Mouse (Mus musculus): ENCODE data around the gene Zfp318.

Zfp318 gene

GRCm38 (mm10) chr17:46446264-46446663 lies 62.7 kb downstream of the Zfp318 start:
- no peak for ATAC-seq (ENCODE audit: low TSS enrichment)

DNA sequence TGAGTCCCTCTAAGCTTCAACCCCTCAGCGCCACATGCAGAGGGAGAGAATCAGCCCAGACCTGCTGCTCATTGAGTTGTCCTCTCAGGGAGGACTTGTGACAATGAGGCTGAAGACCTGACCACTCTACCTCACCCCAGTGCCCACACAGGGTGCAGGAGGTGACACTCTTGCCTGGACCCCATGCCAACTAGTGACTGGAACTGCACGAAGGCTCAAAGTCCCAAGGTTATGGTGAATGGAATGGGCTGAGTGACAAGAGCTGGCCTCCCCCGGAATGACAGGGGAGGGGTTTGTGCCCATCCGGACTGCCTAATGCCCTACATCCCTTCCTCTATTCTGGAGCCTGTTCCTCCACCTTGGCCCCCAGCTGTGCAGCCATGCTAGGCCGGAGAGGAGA lies 69.2 kb downstream of the Zfp318 start:
- ATAC-seq (ENCODE audit: low TSS enrichment): no peak

GRCm38 (mm10) chr17:46453302-46453948 lies 69.9 kb downstream of the Zfp318 start:
- no peak for ATAC-seq (ENCODE audit: low TSS enrichment)

GRCm38 (mm10) chr17:46453970-46454411 lies 70.5 kb downstream of the Zfp318 start:
- peak; percentile 12; the same call in 1 of the 2 replicates for ATAC-seq (ENCODE audit: low TSS enrichment)

DNA sequence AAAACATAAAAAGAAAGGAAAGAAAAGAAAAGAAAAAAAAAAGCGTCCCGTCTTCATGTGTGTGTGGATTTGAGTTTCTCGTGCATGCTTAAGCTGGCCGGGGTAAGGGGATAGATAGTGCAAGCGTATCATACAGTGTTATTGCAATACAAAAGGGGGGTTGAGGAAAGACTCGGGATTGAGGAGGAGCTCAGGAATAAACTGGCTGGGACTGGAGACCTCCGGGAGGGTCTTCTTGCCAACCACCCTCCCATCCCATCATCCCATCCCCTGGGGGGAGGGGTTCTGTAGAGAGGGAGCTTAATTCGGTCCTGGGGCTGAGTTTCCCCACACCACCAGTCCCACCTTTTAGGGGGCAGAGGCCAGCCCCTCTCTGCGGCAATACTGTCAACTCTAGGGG lies 71.0 kb downstream of the Zfp318 start:
- ATAC-seq (ENCODE audit: low TSS enrichment): no peak

GRCm38 (mm10) chr17:46455110-46455691 lies 71.7 kb downstream of the Zfp318 start:
- ATAC-seq (ENCODE audit: low TSS enrichment): 0 out of 2 replicates have a peak, but pooled peaks have one; percentile 11

DNA sequence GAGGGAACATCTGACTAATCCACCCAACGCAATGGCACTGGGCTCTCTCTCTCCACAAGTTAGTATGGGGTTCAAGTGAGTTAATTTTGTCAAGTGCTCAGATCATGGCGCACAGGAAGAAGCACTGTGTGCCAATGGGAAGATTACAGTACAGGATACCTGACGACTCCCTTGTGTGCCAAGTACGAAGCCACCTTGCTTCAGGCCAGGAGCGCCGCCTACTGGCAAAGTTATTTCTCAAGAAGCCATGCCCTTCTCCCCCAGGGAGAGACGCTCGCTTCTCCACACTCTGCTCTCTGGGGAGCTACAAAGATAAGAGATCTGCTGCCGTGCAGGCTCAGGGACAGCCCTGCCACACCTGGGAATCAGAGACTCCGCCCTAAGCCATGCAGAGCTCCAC lies 74.3 kb downstream of the Zfp318 start:
- ATAC-seq (ENCODE audit: low TSS enrichment): 0 out of 2 replicates have a peak, but pooled peaks have one; percentile 17

- no peak for ATAC-seq (ENCODE audit: low TSS enrichment)
Observed at GRCm38 (mm10) chr17:46458439-46458838, 74.9 kb downstream of the Zfp318 start.

GRCm38 (mm10) chr17:46460673-46461072 lies 77.1 kb downstream of the Zfp318 start:
- no peak for ATAC-seq (ENCODE audit: low TSS enrichment)

DNA sequence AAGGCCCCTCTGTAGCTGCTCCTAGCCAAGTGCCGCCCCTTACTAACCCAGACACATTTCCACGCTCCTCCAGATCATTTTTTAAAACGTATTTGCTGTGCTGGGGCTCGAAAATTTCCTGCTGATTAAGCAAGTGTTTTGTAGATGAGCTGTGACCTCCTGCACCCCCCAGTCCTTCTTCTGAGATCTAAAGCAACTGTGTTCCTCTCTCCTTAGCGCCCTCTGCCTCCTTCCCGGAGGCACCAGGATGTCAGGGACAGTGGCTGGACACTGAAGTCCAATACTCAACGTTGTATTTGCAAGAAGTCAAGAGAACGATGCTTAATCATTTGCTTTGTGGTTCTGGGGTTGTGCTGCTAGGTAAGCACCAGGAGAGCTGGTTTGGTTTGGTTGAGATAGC lies 77.8 kb downstream of the Zfp318 start:
- ATAC-seq (ENCODE audit: low TSS enrichment): no peak

DNA sequence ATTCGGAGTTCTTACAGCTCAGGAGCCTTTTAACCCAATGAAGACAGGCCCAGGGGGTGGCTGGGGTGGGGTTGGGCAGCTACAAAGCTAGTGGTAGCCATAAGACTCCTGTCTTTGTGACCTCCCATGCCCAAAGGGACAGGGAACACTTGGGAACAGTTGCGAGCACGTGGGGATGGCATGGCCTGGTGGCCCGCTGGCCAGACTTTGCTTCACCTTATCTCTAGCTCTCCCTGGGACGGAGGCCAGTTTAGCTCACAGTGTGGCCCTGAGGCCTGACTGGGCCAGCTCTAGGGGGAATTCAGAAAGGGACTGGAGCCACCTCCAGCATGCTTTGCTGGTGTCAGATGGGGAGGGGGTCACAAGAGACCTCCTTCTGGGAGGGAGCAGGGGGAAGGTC lies 78.7 kb downstream of the Zfp318 start:
- ATAC-seq (ENCODE audit: low TSS enrichment): no peak

DNA sequence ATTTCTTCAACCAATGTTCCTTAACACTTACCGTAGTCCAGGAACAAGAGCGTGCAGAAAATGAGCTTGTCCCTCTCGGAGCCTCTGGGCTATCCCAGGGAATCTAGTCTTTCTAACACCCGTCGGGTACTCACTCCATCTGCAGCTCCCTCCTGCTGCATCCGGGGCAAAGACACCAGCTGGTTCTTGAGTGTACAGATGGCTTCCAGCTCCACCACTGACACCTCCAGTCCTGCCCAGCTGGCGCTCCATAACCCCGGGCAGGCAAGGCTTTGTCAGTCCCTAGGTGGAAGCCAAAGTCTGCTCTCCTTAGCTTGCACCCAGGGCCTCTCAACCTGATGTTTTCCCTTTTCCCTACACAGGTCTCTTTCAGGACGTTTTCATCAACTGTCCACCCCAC lies 84.3 kb downstream of the Zfp318 start:
- 0 out of 2 replicates have a peak, but pooled peaks have one; percentile 27 for ATAC-seq (ENCODE audit: low TSS enrichment)
